Mouse (Mus musculus): ENCODE results near the gene Nabp1. TPM values are rescaled to one million over a fixed set of nuclear protein-coding genes. Genes with fewer than 3 reads are reported as not detected.
A peak's percentile ranks its signal among the peaks of the same experiment; 100 is the strongest.

Nabp1 gene
- polyA plus RNA-seq (2012; rRNA removed): 12.5 and 15.9 TPM in 2 replicates

DNA sequence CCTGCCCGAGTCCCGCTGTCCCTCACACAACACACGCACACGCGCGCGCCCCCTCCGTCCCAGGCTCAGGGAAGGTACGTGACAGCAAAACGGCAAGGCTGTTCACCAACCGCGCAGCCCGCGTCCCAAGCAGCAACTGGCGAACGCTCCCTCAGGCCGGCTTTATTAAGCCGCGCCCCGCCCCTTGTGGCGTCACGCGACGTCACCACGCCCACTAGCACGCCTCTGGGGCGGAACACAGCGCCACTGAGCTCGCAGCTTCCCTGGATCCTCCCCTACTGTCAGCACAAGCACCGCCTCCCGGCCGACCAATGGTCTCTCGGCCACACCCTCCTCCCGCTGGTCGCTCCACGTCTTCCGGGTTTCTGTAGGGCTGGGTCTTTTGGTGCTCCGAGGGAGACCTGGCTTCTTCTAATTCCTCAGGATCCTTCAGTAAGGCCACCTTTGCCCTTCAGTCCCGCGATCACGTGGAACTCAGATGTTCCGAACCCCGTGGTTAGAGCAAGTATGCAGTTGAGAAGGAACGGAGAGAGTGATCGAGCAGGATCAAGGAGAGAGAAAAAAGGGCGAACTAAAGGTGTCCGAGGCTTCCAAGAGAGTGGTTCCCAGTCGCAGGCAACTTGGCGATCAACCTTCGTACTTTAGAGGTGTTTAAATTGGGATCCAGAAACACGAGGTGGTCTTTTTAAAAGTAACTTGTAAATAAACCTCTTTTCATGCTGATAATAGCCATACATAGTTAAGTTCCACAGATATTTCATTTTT, at the start of gene Nabp1:
Gene Nabp1, minus strand, starts transcription at position 164 of the 765 bp plus-strand sequence.
- peak; percentile 100 for DNase-seq
- WGBS: under 1% methylated on average over 51 of the region's 51 CpGs
- Histone ChIP-seq H3K4me3 (replicated peaks; ENCODE audit: extremely low read depth, low read depth, low read length) (peak within 1 kb of the TSS; percentile 96), H3K4me1 (ENCODE audit: control insufficient read depth, insufficient read depth, low read length) (no peaks in the 10 kb centered on the region; the same call in 1 of the 2 replicates)
- peak; percentile 100 for TF ChIP-seq POLR2A (IDR thresholded peaks at IDR 0.05; ENCODE audit: borderline replicate concordance, extremely low read depth, low read depth, low read length)
- TF ChIP-seq CTCF (IDR thresholded peaks at IDR 0.05; ENCODE audit: insufficient read depth, low read length): no peak

DNA sequence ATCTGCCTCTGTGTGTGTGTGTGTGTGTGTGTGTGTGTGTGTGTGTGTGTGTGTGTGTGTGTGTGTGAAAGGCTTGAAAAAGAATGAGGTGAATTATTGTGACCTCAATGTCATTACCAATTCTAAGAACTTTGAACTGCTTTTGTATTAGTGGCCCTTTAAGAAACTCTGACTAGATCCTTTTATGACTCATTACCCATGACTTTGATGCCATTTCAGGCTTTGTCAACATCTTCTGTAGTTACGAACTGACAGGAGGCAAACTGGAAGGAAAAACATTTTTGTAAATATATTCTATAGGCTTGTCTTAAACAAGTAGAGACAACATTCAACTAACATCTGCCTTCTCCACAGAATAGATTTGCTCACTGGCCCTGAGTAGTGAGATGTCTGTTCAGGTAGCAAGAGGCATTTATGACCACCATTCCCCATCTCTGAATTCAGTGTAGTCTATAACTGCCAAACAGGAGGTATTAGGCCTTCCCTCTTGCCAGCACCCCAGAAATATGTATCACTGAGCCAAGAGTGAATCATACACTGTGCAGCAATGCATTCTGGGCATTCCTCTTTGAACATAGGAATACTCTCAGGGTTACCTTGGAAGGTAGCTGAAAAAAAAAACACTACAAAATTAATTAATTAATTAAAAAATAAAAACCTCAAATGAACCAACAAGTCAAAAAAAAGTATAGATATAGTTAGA, 47.5 kb upstream of the Nabp1 start:
- no peak for DNase-seq
- no peak overlapping the region for H3K4me3 ChIP-seq (replicated peaks; ENCODE audit: extremely low read depth, low read depth, low read length)
- H3K4me1 ChIP-seq (ENCODE audit: control insufficient read depth, insufficient read depth, low read length): peaks cover 4% of the 10 kb centered on the region; the same call in 1 of the 2 replicates
- WGBS: 47% methylated on average over 1 of the region's 1 CpGs
- no peak for TF ChIP-seq POLR2A (IDR thresholded peaks at IDR 0.05; ENCODE audit: borderline replicate concordance, extremely low read depth, low read depth, low read length)
- TF ChIP-seq CTCF (IDR thresholded peaks at IDR 0.05; ENCODE audit: insufficient read depth, low read length): no peak

DNA sequence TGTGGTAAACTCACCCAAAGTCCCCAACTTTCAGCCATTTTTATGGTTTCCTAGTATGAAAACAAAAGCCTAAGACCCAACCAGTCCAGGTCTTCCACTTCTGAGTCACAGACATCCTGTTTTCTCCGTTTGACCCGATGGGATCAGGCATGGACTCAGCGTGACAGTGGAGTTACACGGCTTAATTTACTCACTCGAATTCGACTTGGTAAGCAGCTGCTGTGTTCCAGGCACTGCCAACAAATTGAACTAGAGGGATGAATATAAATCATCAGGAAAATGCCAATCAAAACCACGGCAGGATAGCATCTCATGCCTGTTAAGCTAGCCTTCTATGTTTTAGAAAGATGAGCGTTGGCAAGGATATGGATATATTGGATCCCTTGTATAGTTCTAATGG, 43.4 kb upstream of the Nabp1 start:
- WGBS: 80% methylated on average over 8 of the region's 8 CpGs
- no peak for TF ChIP-seq POLR2A (IDR thresholded peaks at IDR 0.05; ENCODE audit: borderline replicate concordance, extremely low read depth, low read depth, low read length)
- Histone ChIP-seq H3K4me1 (ENCODE audit: control insufficient read depth, insufficient read depth, low read length) (no peaks in the 10 kb centered on the region), H3K4me3 (replicated peaks; ENCODE audit: extremely low read depth, low read depth, low read length) (no peak overlapping the region)
- no peak for DNase-seq

DNA sequence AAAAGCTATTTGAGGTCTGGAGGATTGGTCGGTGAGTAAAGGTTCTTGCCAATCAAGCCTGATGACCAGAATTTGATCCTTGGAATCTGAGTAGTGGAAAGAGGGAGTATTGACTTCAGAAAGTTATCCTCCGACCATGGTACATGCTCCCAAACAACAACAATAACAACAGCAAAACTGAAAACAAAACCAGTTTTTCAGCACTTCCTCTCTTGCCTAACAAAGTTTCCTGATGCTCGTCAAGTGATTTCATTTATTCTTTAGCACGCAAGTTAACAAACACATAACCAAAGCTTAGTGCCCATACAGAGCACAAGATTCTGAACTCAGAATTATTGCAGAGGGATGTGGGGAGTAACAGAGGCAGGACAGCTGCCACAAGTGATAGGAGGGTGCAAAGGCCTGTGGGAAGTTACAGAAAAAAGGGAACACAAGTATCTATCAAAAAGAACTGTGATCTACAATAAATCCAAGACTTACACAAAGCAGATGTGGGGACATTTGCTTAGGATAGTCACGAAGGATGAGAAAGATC, 42.1 kb upstream of the Nabp1 start:
- 61% methylated on average over 5 of the region's 5 CpGs for WGBS
- no peak for TF ChIP-seq CTCF (IDR thresholded peaks at IDR 0.05; ENCODE audit: insufficient read depth, low read length)
- no peak for TF ChIP-seq POLR2A (IDR thresholded peaks at IDR 0.05; ENCODE audit: borderline replicate concordance, extremely low read depth, low read depth, low read length)
- Histone ChIP-seq H3K4me1 (ENCODE audit: control insufficient read depth, insufficient read depth, low read length) (peaks cover 4% of the 10 kb centered on the region), H3K4me3 (replicated peaks; ENCODE audit: extremely low read depth, low read depth, low read length) (no peak overlapping the region)
- DNase-seq: no peak

DNA sequence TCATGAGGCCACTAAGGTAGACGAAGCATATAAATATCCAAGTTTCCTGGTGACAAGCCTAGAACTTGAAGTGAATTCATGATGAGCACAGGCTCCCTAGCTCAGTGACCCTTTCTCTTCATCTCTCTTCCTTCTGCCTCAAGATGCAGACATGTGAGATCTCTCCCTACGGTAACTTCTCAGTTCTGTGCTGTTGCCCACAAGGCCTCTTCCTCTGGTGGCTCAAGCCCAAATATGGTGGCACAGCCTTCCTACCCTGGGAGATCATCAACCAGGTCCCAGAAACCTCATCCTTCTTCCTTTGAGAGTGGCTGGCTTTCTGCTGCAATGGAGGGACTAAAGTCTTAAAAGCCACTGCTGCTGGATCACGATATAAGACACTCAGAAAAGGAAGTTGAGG, 40.9 kb upstream of the Nabp1 start:
- DNase-seq: no peak
- H3K4me3 ChIP-seq (replicated peaks; ENCODE audit: extremely low read depth, low read depth, low read length): no peak overlapping the region
- 87% methylated on average over 3 of the region's 3 CpGs for WGBS
- no peak for TF ChIP-seq POLR2A (IDR thresholded peaks at IDR 0.05; ENCODE audit: borderline replicate concordance, extremely low read depth, low read depth, low read length)
- no peak for TF ChIP-seq CTCF (IDR thresholded peaks at IDR 0.05; ENCODE audit: insufficient read depth, low read length)
- peaks cover 14% of the 10 kb centered on the region for H3K4me1 ChIP-seq (ENCODE audit: control insufficient read depth, insufficient read depth, low read length)

DNA sequence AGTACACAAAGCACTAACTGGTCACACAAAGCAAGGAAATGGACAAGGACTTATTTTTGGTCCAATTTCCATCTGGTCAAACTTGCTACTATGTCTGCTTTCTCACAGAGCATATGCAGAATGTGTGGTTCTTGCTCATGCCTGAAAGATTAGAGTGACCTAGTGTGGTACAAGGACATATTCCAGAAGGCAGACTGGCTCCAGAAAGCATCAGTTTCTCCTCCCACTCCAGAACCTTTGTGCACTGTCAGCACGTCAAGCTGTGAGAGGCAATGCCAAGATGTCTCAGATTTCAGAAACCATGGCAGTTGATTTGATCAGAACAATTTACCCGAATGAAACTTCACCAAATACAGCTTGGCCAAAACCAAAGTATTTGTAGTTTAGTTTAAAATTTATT, 37.4 kb upstream of the Nabp1 start:
- Histone ChIP-seq H3K4me3 (replicated peaks; ENCODE audit: extremely low read depth, low read depth, low read length) (no peak overlapping the region), H3K4me1 (ENCODE audit: control insufficient read depth, insufficient read depth, low read length) (peaks cover 14% of the 10 kb centered on the region)
- 56% methylated on average over 2 of the region's 2 CpGs for WGBS
- no peak for TF ChIP-seq CTCF (IDR thresholded peaks at IDR 0.05; ENCODE audit: insufficient read depth, low read length)
- TF ChIP-seq POLR2A (IDR thresholded peaks at IDR 0.05; ENCODE audit: borderline replicate concordance, extremely low read depth, low read depth, low read length): no peak
- no peak for DNase-seq

DNA sequence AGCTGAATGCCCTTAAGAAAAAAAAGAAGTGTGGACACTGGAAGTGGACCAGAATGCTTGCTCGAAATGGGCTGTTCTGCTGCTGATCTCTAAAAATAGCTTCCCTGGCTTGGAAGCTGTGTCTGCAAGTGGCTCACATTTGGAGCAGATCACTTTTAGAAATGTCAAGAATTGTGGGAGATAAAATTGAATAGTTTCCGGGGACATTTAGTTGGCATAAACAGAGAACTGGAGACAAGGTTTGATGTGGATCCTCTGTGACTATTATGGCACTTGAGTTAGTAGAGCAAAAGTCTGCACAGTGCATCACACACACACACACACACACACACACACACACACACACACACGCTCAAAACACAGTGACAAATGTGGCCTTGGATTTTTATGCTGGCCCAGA, 36.8 kb upstream of the Nabp1 start:
- TF ChIP-seq POLR2A (IDR thresholded peaks at IDR 0.05; ENCODE audit: borderline replicate concordance, extremely low read depth, low read depth, low read length) (no peak), CTCF (IDR thresholded peaks at IDR 0.05; ENCODE audit: insufficient read depth, low read length) (no peak)
- DNase-seq: no peak
- 39% methylated on average over 3 of the region's 3 CpGs for WGBS
- no peak overlapping the region for H3K4me3 ChIP-seq (replicated peaks; ENCODE audit: extremely low read depth, low read depth, low read length)
- H3K4me1 ChIP-seq (ENCODE audit: control insufficient read depth, insufficient read depth, low read length): peaks cover 14% of the 10 kb centered on the region

DNA sequence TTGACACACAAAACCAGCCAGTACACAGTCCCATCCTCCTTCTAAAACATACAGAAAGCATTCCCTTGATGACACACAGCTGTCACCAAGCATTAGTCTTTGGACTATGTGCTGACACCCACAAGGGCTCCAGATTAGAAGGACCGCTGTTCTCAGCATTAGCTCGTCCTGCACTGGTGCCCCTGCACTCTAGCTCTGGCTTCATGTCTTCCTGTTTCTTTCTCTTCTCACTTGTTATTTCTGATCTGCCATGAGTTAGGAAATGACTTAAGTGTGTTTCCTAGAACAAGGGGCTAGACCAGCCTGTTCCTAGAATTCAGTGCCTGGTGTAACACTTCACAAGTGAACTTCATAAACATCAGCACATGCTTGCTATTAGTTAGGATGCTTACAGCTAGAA, 36.2 kb upstream of the Nabp1 start:
- Histone ChIP-seq H3K4me1 (ENCODE audit: control insufficient read depth, insufficient read depth, low read length) (peaks cover 14% of the 10 kb centered on the region), H3K4me3 (replicated peaks; ENCODE audit: extremely low read depth, low read depth, low read length) (no peak overlapping the region)
- 75% methylated on average over 2 of the region's 2 CpGs for WGBS
- no peak for TF ChIP-seq POLR2A (IDR thresholded peaks at IDR 0.05; ENCODE audit: borderline replicate concordance, extremely low read depth, low read depth, low read length)
- no peak for TF ChIP-seq CTCF (IDR thresholded peaks at IDR 0.05; ENCODE audit: insufficient read depth, low read length)
- DNase-seq: no peak

DNA sequence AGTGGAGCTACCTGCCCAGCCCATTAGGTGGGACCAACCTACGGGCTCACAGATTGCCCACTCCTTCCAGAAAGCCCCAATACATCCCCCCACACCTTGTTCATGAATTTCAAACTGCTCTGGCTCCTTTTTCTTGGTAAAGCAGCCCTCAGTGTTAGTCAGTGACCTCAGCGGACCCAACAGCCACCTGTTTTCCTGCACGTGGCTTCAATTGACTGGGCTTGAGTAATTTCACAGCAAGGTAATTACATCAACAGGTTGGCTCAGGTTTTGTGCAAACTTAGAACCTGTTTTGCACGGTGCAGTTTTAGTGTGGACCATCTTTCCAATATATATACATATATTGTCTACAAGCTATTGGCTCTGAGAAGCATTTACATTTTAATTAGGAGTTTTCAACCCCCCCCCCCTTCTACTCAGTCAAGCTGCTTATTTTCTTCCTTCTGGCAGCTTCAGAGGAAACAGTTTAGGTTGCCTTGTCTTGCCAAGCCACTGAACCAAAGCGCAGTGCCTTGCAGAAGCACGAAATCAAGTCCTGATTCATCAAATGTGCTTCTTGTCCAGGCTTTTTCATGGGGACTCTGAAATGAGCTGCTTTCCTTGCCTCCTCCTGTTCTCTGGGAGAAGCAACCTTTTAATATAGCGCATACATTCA, 35.0 kb upstream of the Nabp1 start:
- 75% methylated on average over 7 of the region's 7 CpGs for WGBS
- no peak overlapping the region for H3K4me3 ChIP-seq (replicated peaks; ENCODE audit: extremely low read depth, low read depth, low read length)
- DNase-seq: no peak

More for the DNA sequence above, 35.0 kb upstream of the Nabp1 start:
- H3K4me1 ChIP-seq (ENCODE audit: control insufficient read depth, insufficient read depth, low read length): peaks cover 16% of the 10 kb centered on the region
- TF ChIP-seq CTCF (IDR thresholded peaks at IDR 0.05; ENCODE audit: insufficient read depth, low read length): no peak
